Mouse (Mus musculus): Measurements from ENCODE around the gene Zfp169.

The Zfp169 gene

DNA sequence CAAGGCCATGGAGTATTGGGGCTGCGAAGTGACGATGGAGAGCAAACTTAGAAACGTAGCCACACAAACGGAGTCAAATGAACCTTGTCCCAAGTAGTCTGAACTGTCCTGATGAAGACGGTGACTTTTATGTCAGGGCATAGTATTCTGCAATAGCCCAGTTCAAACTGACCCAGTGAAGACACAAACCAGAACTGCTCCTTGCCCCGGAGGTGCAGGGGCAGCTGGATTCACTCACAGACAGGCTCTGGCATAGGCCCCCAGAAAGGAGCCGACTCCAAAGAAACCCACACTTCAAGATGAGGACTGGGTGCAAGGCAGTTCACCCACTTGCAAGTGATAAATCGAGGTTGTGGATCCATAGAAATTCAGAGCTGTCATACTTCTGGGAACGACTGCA is 4.6 kb downstream of the Zfp169 start:
- DNase-seq: no peak

DNA sequence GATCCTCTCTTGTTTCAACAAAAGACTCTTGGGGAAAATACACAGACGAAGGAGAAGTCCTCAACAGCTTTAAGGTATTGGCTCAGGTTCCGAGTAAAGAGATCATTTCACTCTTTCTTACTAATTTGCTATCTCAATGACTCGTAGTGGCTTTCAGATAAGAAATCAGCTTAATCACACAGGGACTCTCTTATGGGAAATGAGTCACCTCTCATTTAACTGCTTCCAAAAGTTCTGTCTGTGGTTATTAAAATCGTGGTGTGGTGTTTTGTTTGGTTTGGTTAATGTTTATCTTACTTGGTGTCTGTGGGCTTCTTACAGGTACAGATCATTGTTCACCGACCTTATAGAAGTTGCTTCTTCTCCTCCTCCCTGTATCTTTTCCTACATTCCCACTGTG is 10.8 kb downstream of the Zfp169 start:
- DNase-seq: no peak

DNA sequence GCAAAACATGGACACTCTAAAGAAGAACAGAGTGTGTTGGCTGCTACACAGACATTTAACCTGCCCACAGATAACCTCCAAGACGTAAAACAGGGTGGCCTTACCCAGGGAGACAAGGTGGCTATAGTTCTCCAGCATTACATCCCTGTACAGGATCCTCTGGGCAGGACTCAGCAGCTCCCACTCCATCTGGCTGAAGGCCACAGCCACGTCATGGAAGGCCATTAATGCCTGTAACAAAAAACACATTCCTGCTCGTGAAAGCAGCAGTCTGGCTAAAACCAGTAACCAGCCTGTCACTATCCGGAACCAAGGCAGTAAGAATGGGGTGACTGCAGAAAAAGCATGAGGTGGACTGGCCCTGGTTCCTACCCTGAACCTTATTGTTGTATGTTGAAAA is 14.6 kb downstream of the Zfp169 start:
- peak; percentile 83 to 85 for DNase-seq

DNA sequence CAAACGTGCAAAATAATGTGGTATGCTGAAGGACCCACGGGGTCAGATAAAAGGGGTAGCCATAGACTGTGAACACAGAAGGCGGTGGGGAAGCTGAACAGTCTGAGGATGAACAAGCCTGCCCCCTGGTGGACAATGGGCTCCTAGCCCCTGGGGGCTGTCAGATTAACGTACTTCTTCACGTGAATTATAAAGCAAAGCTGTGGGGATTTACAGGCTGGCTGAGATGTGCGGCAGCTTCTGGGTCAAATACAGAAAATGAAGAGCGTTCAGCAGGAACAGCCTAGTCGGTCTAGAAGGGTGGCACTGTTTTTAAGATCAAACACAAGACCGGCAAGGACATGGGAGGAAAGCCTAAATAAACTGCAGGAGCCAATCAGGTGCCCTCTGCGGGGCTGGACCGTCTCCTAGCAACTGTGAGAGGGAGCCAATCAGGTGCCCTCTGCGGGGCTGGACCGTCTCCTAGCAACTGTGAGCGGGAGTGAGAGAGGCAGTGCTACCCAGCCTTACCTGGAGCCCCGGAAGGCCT is 15.5 kb downstream of the Zfp169 start:
- peak; percentile 74 to 78 for DNase-seq

DNA sequence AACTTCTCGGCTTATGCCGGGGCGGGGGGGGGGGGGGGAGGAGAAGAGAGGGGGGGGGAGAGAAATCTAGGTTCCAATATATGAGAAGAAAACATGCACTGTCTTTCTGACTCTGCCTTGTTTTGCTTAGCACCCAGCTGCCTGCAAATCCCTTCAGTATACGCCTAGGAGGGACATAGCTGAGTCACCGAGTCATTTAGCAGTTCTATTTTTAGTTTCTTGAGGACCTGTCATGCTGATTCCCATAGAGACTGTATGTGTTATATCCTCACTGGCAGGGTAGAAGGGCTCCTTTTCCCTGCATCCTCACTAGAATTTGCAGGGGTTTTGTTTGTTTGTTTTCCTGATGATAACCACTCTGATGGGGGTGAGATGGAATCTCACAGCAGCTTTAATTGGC is 20.1 kb downstream of the Zfp169 start:
- DNase-seq: no peak

DNA sequence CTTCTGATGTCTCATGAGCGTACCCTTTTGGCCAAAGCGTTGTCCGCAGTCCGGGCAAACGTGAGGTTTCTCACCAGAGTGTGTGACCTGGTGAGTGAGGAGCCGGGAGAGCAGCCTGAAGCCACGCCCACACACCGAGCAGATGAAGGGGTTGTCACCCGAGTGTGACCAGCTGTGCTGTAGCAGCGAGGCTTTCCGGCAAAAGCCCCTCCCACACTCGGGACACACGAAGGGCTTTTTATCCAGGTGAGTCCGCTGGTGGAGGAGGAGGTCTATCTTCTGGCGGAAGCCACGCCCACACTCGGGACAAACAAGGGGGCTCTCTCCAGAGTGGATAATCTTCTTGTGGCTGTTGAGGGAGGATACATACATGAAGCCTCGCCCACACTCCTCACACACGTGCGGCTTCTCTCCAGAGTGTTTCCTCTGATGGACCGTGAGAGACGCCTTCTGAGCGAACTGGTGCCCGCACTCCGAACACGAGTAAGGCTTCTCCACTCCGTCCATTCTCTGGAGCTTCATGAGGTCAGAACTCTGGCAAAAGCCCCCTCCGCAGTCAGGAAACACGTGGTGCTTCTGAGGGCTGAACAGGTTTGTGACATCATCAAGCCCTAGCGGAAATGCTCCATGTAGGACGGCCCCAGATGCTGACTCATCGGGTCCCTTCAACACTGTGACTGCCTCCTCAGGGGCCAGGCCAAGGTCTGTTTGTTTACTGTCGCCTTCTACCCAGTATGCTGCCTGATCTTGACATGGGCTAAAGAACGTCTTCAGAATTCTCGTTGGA is 22.7 kb downstream of the Zfp169 start:
- DNase-seq: peak; percentile 28 to 39

DNA sequence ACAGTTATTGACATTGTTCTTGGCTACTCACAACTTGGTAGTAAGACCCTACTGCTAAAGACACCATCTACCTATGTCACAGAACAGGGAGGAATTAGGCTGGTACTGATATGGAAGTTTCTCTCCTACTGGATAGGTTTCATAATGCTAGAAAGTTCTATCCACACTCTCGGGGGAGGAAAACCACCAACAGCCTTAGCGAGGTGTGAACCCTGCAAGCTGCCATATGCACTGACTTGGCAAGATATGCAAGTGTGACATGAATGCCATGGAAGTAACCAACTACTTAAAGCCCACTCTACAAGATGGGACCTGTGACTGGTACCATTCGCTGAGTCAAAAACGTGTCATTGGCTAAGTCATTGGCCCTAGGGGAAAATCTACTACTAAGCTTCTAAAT is 29.6 kb downstream of the Zfp169 start:
- no peak for DNase-seq

DNA sequence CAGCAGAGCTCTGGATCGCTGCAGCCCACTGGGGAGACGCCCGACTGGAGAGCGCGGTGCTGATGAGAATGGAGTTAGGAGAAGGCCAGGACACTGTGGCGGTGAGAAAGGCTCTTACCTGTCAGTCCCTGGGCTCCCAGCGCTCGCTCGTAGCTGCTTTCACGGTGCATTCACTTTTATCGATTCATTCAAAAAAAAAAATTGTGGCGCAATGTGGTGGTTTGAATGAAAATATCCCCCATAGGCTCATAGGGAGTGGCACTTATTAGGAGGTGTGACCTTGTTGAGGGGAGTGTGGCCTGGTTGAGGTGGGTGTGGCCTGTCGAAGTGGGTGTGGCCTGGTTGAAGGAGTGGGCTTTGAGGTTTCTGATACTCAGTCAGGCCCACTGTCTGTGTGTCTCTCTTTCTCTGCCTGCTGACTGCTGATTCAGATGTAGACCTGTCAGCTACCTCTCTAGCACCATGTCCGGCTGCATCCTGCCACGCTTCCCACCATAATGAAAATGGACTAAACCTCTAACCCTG is 44.5 kb downstream of the Zfp169 start:
- DNase-seq: no peak

DNA sequence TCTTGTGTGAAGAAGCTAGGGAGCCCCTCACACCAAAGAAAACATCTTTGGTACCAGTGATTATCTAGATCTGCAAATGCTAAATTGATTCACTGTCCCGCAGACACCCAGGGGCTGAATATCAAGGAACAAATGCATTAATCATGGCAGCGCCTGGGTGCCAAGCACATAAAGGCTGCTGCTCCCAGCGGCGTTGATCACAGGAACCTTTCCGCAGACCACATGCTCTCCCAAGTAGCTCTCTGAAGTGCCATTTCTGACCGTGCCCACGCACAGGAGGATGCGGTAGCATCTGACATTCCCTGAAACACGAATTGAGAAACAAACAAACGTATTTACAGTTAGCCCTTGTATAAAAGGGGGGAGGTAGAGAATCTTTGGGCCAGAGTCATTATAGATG is 47.1 kb downstream of the Zfp169 start:
- DNase-seq: no peak

DNA sequence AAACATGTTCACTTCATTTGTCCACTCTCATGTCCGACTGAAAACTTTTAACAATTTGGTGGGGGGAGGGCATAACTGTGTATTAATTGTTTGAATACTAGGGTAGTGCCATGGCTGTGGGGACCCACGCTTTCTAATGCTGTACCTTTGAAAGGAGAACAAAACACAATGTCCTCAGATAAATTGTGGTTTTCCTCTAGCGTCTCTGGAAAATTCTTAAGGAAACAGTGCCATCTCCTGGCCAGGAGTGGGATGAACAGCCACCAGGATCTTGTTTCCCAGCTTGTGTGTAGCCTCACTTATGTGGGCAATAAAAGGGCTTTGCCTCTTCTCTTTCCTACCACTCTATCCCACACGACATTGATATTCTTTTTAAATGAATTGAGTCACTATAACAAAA is 49.1 kb downstream of the Zfp169 start:
- DNase-seq: peak; percentile 79 to 80

DNA sequence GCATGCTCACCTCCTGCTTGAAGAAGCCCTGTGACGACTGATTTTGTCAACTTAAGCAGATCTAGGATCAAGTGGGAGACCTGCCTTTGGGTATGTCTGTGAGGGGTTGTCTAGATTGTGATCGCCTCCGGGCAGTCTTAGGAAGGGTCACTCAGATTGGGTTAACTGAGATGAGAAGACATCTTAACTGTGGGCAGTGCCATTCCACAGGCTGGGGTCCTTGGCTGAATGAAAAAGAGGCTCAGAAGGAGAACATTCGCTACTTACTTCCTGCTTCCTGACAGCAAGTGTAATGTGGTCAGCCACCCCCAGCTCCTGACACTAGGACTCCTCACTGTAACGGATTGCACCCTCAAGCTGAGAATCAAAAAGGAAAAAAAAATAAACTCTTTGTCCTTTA is 54.0 kb downstream of the Zfp169 start:
- DNase-seq: no peak

DNA sequence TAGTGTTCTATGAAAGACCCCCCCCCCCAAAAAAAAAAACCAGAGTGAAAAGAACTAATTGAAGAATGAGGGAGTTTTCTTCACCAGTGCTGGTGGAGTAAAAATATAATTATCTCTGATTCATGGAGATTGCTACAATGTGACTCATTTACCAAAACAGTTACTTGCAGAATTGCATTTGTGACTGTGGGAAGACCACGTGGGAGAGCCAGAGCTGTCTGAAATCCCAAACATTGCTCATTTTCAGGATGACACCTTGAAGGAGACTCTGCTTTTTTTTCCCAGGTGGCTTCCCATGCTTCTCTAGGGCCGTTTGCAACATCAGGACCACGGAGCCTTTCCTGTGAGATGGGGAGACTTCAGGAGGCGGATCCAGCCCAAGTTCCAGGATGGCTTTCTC is 65.1 kb downstream of the Zfp169 start:
- DNase-seq: no peak

DNA sequence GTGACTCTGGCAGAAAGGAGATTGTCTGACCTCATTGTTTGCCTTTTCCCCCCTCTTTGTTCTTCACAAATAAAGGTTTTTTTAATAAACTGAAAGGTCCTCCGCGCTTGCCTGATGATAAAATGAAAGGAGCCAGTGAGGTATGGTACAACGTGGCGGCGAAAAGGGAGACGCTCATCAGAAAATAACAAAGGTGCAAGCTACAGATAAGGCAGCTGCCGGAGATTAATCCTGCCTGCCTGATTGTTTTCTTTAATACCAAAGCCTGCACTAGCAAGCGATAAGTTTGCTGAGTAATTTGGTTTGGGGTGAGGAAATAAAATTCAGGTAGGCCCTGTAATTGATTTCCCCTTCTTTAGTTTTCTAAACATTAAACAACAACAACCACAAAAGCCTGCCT is 69.3 kb downstream of the Zfp169 start:
- no peak for DNase-seq

DNA sequence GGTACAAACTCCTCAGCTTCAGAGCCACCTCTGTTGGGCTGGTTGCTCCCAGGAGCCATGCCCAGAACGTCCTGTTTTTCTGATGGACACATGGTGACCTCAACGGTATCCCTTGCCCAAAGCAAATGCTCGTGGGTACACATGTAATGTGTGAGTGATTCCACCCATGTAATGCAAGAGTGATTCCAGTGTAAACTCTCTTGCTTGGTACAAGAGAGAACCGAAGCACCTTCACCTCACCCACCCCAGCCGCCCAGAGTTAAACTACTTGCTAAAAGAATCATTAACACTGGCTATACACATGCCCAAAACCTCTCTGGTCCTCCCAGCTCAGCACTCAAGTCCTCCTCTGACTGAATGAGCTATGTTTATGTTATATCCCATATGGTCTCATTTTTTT is 74.9 kb downstream of the Zfp169 start:
- peak in 1 of 2 experiments; percentile 29 for DNase-seq
